Mouse (Mus musculus) heart, postnatal 0 days (tissue): Measurements from ENCODE around the gene Apopt1. TPM values are rescaled to one million over a fixed set of nuclear protein-coding genes. Genes with fewer than 3 reads are reported as not detected.
A peak's percentile ranks its signal among the peaks of the same experiment; 100 is the strongest.

Source experiments
- ATAC-seq: fragments of 200-750 bp; cut with Nextera tagmentation; 2 replicates; pipeline ENCODE4 v1.8.0; 2017; ENCODE audit warnings: low read depth, moderate number of reproducible peaks, moderate library complexity; ENCODE audit not compliant: insufficient read depth
- DNase-seq: peaks from one replicate; pipeline ENCODE4 v3.0.0-alpha.2; 2016; ENCODE audit warnings: low spot score
- H3K27ac ChIP-seq: fragments of 300-500 bp; sonication (generic); 2 replicates; pipeline ENCODE4 v1.5.1; 2014; ENCODE audit warnings: low read depth, mild to moderate bottlenecking
- H3K27me3 ChIP-seq: fragments of 300-500 bp; sonication (generic); 2 replicates; pipeline ENCODE4 v1.6.1; 2014; ENCODE audit warnings: low read length, mixed read lengths; ENCODE audit not compliant: control insufficient read depth, insufficient read depth
- H3K36me3 ChIP-seq: fragments of 300-500 bp; sonication (generic); replicated peaks from 2 replicates; pipeline ENCODE4 v1.6.1; 2014; ENCODE audit warnings: low read length, mixed read lengths; ENCODE audit not compliant: control insufficient read depth, insufficient read depth
- H3K4me1 ChIP-seq: fragments of 300-500 bp; sonication (generic); 2 replicates; pipeline ENCODE4 v1.6.1; 2014; ENCODE audit warnings: antibody characterized with exemption; ENCODE audit not compliant: control insufficient read depth, insufficient read depth
- H3K4me2 ChIP-seq: fragments of 300-500 bp; sonication (generic); 2 replicates; pipeline ENCODE4 v1.6.1; 2014; ENCODE audit warnings: low read depth, mild to moderate bottlenecking, low read length, moderate library complexity
- H3K4me3 ChIP-seq: fragments of 300-500 bp; sonication (generic); 2 replicates; pipeline ENCODE4 v1.5.1; 2014; ENCODE audit warnings: low read depth, low read length
- H3K9ac ChIP-seq: fragments of 300-500 bp; sonication (generic); replicated peaks from 2 replicates; pipeline ENCODE4 v1.6.1; 2014; ENCODE audit warnings: low read depth, low read length, mixed read lengths
- H3K9me3 ChIP-seq: fragments of 300-500 bp; sonication (generic); replicated peaks from 2 replicates; pipeline ENCODE4 v1.6.1; 2016; ENCODE audit warnings: low read length; ENCODE audit not compliant: control insufficient read depth
- CTCF ChIP-seq: IDR thresholded peaks from 2 replicates; pipeline ENCODE4 v1.5.1; 2016; ENCODE audit warnings: antibody characterized with exemption, control low read depth, low read depth
- EP300 ChIP-seq: IDR thresholded peaks from 2 replicates; pipeline ENCODE4 v1.6.1; 2016; ENCODE audit warnings: antibody characterized with exemption, low read depth
- WGBS: fragments of 180-500 bp; shearing (Covaris S2); extraction: QIAGEN DNeasy Blood & Tissue Kit; methylation state at CpG from one replicate; pipeline ENCODE4 v1.1.7; 2014; 5-methylcytosine and 5-hydroxymethylcytosine counted together
- polyA plus RNA-seq: library from polyadenylated mRNA; unstranded; fragments of >200 nt; fragmentation: Nextera tagmentation; extraction: Ambion mirVana; gene quantifications from 2 replicates; pipeline ENCODE4 v1.2.1, GENCODE M21; 2015
- total RNA-seq: library from RNA; depleted of rRNA; stranded (reverse); fragments of >200 nt; gene quantifications from 2 replicates; pipeline ENCODE4 v1.2.3, GENCODE M21; 2014; ENCODE audit warnings: low replicate concordance

Gene Apopt1
- total and polyA plus RNA-seq, 2 experiments from 2014 or later, result 18.5 to 58.9 TPM

GRCm38 (mm10) chr12:111787015-111787414, 74.0 kb downstream of the Apopt1 start:
- WGBS, result 52% methylated on average over 6 of the region's 6 CpGs
- ATAC-seq (no peak), DNase-seq (no peak)
- Histone ChIP-seq H3K4me2 (no peak overlapping the region), H3K36me3 (peaks cover 93% of the 10 kb centered on the region), H3K9me3 (no peaks in the 10 kb centered on the region), H3K27me3 (no peaks in the 10 kb centered on the region), H3K4me3 (no peak overlapping the region), H3K4me1 (no peaks in the 10 kb centered on the region), H3K9ac (no peak overlapping the region), H3K27ac (no peak overlapping the region)
- TF ChIP-seq CTCF (no peak), EP300 (no peak)

DNA sequence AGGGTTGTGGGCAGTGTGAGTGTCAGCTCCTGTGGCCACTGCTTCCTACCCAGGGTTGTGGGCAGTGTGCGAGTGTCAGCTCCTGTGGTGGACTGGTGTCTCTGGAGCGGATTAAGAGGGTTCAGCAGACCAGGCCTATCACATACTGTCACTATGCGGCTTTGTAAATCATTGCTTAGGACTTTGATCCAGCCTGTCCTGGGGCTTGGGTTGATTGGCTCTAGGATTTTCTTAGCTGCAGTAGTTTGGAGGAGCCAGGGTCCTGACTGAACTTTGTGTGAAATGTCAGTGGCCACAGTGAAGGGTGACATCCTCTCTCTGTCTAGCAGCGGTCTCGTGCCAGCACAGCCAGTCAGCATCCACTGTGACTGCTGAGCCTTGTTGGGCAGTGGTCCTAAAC, 77.0 kb downstream of the Apopt1 start:
- Histone ChIP-seq H3K27ac (no peak overlapping the region), H3K9me3 (no peaks in the 10 kb centered on the region), H3K9ac (no peak overlapping the region), H3K4me3 (no peak overlapping the region), H3K27me3 (no peaks in the 10 kb centered on the region), H3K4me1 (no peaks in the 10 kb centered on the region), H3K36me3 (peaks cover 92% of the 10 kb centered on the region), H3K4me2 (no peak overlapping the region)
- ATAC-seq, result no peak
- DNase-seq, result no peak
- TF ChIP-seq EP300, result no peak
- TF ChIP-seq CTCF, result no peak
- 89% methylated on average over 5 of the region's 5 CpGs for WGBS

- Histone ChIP-seq H3K9me3 (no peaks in the 10 kb centered on the region), H3K4me2 (no peak overlapping the region), H3K4me1 (no peaks in the 10 kb centered on the region), H3K36me3 (peaks cover 92% of the 10 kb centered on the region), H3K27ac (no peak overlapping the region), H3K4me3 (no peak overlapping the region), H3K9ac (no peak overlapping the region), H3K27me3 (no peaks in the 10 kb centered on the region)
- no peak for DNase-seq
- no peak for ATAC-seq
- 88% methylated on average over 7 of the region's 7 CpGs for WGBS
- TF ChIP-seq CTCF (no peak), EP300 (no peak)
Measured at GRCm38 (mm10) chr12:111790631-111791030, 77.6 kb downstream of the Apopt1 start.

GRCm38 (mm10) chr12:111791474-111792104, 78.5 kb downstream of the Apopt1 start:
- TF ChIP-seq CTCF (no peak), EP300 (no peak)
- DNase-seq (no peak), ATAC-seq (no peak)
- H3K9ac ChIP-seq, result no peak overlapping the region
- no peak overlapping the region for H3K4me3 ChIP-seq
- no peaks in the 10 kb centered on the region for H3K27me3 ChIP-seq
- H3K36me3 ChIP-seq, result peaks cover 92% of the 10 kb centered on the region
- H3K4me2 ChIP-seq, result no peak overlapping the region
- no peaks in the 10 kb centered on the region for H3K4me1 ChIP-seq
- no peaks in the 10 kb centered on the region for H3K9me3 ChIP-seq
- WGBS, result 88% methylated on average over 13 of the region's 13 CpGs
- H3K27ac ChIP-seq, result no peak overlapping the region

- Histone ChIP-seq H3K4me2 (no peak overlapping the region), H3K9me3 (no peaks in the 10 kb centered on the region), H3K27ac (peak overlapping the region; percentile 73), H3K9ac (no peak overlapping the region), H3K4me1 (no peaks in the 10 kb centered on the region), H3K4me3 (no peak overlapping the region), H3K36me3 (peaks cover 81% of the 10 kb centered on the region), H3K27me3 (no peaks in the 10 kb centered on the region)
- WGBS, result 57% methylated on average over 22 of the region's 22 CpGs
- TF ChIP-seq CTCF, result no peak; the same call in 1 of the 2 replicates
- ATAC-seq (peak; percentile 89), DNase-seq (peak; percentile 73)
Measured at GRCm38 (mm10) chr12:111794102-111794501, 81.0 kb downstream of the Apopt1 start.
